Mouse (Mus musculus): Measurements from ENCODE around the gene Lrrc52.

The Lrrc52 gene

GRCm38 (mm10) chr1:167436186-167436975 lies 30.2 kb downstream of the Lrrc52 start:
- in situ Hi-C loops (cut with MboI, MseI): no loop called here

GRCm38 (mm10) chr1:167434931-167435330 lies 31.6 kb downstream of the Lrrc52 start:
- in situ Hi-C loops (cut with MboI, MseI): no loop called here

GRCm38 (mm10) chr1:167430976-167431676 lies 35.5 kb downstream of the Lrrc52 start:
- in situ Hi-C loops (cut with MboI, MseI): no loop called here

DNA sequence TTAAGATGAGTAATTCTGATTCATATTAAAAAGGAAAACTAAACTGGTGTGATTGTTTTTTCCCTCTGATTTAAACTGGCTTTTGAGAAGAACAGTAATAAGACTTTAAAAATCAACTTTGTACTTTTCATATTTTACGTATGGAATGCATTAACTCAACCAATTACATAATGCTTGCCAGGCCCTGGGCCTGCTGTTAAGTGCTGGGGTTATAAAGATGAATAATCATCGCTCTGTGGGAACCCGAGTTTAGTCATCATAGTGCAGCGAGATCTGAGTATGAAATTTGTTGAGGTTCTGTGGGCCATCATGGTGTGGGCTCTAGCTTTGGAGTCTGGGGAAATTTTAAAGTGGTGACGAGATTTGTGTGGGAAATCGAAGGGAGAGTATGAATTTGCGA lies 39.9 kb downstream of the Lrrc52 start:
- in situ Hi-C loops (cut with MboI, MseI): no loop called here

GRCm38 (mm10) chr1:167425572-167425971 lies 41.0 kb downstream of the Lrrc52 start:
- in situ Hi-C loops (cut with MboI, MseI): no loop called here

DNA sequence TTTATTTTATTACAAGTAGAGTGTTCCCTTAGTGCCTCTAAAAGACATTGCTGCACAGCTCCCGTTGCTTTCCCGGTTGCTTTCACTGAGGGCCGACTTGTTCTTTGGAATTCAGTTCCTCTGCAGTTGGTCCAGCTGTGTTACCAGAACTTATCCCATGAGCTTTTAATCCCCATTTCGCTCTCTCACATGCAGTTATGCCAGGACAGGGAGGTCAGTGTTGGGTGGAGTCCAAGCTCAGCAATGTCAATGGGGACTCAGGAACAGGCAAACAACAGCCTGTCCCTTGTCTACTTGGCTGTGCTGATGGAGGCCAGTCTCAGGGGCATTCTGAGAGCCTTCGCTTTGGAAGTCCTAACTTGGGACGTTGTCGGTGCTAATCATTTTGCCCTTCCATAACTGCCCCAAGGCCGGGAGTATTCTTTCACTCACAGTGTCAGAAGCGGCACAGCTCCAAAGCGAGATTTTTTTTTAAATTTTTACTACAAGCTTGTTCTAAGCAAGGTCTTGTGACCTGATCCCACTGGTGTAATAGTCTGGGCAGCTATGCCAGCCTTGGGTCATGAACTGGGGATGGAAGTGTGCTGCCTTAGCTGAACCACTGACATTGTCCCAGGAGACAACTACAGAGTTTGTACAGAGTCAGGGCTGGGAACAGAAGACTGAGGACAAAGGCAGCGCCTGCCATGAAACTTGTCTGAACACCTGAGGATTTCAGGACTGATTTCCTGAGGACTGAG lies 43.9 kb downstream of the Lrrc52 start:
- in situ Hi-C loops (cut with MboI, MseI): no loop called here

GRCm38 (mm10) chr1:167414846-167415245 lies 51.7 kb downstream of the Lrrc52 start:
- in situ Hi-C loops (cut with MboI, MseI): loop anchor here (5.0 kb wide), 1 partner anchor 222 kb away; no protein-coding TSS in a partner anchor

- in situ Hi-C loops (cut with MboI, MseI): no loop called here
Observed at GRCm38 (mm10) chr1:167411991-167412715, 54.4 kb downstream of the Lrrc52 start.

DNA sequence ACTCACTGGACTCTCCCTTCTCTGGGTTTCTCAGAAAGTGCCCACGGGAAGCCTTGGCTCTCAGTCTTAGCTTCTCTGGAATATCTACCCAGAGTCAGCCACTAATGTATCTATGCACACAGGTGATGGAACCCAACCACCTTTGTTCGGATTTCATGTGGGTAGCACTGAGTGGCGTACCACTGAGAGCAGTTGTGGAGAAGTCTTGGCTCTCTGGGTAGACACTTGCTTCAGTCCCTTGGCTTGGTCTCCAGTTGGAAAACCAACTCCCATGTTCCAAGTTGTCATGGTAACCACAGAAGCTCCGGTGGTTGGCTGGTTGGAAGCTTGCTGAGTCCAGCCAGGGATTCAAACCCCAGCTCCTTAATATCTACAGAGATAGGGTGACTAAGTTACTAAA lies 57.0 kb downstream of the Lrrc52 start:
- in situ Hi-C loops (cut with MboI, MseI): no loop called here

GRCm38 (mm10) chr1:167405237-167405636 lies 61.3 kb downstream of the Lrrc52 start:
- in situ Hi-C loops (cut with MboI, MseI): no loop called here
